Mouse (Mus musculus): ENCODE results near the gene 1700067K01Rik. TPM values are rescaled to one million over a fixed set of nuclear protein-coding genes. Genes with fewer than 3 reads are reported as not detected.

1700067K01Rik gene
- polyA plus RNA-seq, 1 experiment = not detected

GRCm38 (mm10) chr8:83996567-83997505 is 4.5 kb upstream of the 1700067K01Rik start:
- no peak for TF ChIP-seq CTCF (IDR thresholded peaks at IDR 0.05; ENCODE audit: insufficient read depth, low read depth, low read length)
- peak; percentile 55 for TF ChIP-seq POLR2A (IDR thresholded peaks at IDR 0.05; ENCODE audit: insufficient read depth, low read depth, low read length)
- under 1% methylated on average over 58 of the region's 103 CpGs for WGBS
- peaks cover 12% of the 10 kb centered on the region for H3K4me1 ChIP-seq (ENCODE audit: control insufficient read depth, insufficient read depth, low read length)
- peak overlapping the region; percentile 42 for H3K27ac ChIP-seq (ENCODE audit: insufficient read depth, low read depth, low read length)
- peak overlapping the region; percentile 77 for H3K4me3 ChIP-seq (ENCODE audit: insufficient read depth, low read depth, low read length)

DNA sequence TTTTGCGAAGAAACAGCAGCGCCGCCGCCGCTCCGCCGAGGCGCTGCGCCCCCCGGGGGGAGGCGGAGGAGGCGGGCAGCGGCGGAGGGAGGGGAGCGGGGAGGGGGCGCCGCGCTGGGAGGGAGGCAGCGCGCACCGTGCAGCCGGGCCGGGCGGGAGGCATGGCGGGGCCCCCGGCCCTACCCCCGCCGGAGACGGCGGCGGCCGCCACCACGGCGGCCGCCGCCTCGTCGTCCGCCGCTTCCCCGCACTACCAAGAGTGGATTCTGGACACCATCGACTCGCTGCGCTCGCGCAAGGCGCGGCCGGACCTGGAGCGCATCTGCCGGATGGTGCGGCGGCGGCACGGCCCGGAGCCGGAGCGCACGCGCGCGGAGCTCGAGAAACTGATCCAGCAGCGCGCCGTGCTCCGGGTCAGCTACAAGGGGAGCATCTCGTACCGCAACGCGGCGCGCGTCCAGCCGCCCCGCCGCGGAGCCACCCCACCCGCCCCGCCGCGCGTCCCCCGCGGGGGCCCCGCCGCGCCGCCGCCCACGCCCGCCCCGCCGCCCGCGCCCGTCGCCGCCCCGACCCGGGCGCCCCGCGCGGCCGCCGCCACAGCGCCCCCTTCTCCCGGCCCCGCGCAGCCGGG is 3.7 kb upstream of the 1700067K01Rik start, which contains the start of gene Samd1:
Gene Samd1, plus strand, starts transcription at position 162 of the 631 bp plus-strand sequence.
- TF ChIP-seq POLR2A (IDR thresholded peaks at IDR 0.05; ENCODE audit: insufficient read depth, low read depth, low read length) (no peak; the same call in 1 of the 2 replicates), CTCF (IDR thresholded peaks at IDR 0.05; ENCODE audit: insufficient read depth, low read depth, low read length) (no peak)
- Histone ChIP-seq H3K4me1 (ENCODE audit: control insufficient read depth, insufficient read depth, low read length) (peaks cover 12% of the 10 kb centered on the region), H3K4me3 (ENCODE audit: insufficient read depth, low read depth, low read length) (peak within 1 kb of the TSS; percentile 77), H3K27ac (ENCODE audit: insufficient read depth, low read depth, low read length) (peak within 1 kb of the TSS; percentile 65)
- 14% methylated on average over 103 of the region's 112 CpGs for WGBS

DNA sequence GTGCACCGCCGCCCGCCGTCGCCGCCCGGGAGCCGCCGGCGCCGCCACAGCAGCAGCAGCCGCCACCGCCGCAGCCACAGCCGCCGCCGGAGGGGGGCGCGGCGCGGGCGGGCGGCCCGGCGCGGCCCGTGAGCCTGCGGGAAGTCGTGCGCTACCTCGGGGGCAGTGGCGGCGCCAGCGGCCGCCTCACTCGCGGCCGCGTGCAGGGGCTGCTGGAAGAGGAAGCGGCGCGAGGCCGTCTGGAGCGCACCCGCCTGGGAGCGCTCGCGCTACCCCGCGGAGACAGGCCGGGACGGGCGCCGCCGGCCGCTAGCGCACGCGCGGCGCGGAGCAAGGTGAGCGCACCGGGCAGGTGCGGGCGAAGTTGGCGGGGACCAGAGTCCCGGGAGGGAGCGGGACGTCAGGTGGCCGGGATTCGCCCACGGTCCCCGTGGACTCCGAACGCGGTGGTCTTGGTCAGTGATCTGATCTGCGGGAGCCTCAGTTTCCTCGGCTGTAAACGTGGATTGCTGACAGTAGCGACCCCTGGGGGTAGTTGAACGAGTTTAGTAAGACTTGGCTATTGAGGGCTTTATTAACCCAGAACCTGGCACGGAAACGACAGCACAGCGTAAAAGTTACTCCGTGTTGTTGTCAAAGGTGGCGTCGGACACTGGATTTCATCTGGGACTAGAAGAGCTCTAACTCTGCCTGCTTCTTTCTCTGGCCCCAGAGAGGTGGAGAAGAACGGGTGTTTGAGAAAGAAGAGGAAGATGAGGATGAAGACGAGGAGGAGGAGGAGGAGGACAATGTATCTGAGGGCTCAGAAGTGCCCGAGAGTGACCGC is 2.9 kb upstream of the 1700067K01Rik start:
- WGBS = 18% methylated on average over 92 of the region's 92 CpGs
- Histone ChIP-seq H3K4me1 (ENCODE audit: control insufficient read depth, insufficient read depth, low read length) (peaks cover 20% of the 10 kb centered on the region), H3K4me3 (ENCODE audit: insufficient read depth, low read depth, low read length) (peak overlapping the region; percentile 69), H3K27ac (ENCODE audit: insufficient read depth, low read depth, low read length) (no peak overlapping the region)
- TF ChIP-seq POLR2A (IDR thresholded peaks at IDR 0.05; ENCODE audit: insufficient read depth, low read depth, low read length) (no peak), CTCF (IDR thresholded peaks at IDR 0.05; ENCODE audit: insufficient read depth, low read depth, low read length) (peak; percentile 54)

GRCm38 (mm10) chr8:83999057-83999705 is 2.1 kb upstream of the 1700067K01Rik start:
- TF ChIP-seq POLR2A (IDR thresholded peaks at IDR 0.05; ENCODE audit: insufficient read depth, low read depth, low read length) (no peak), CTCF (IDR thresholded peaks at IDR 0.05; ENCODE audit: insufficient read depth, low read depth, low read length) (no peak)
- WGBS = 72% methylated on average over 16 of the region's 16 CpGs
- Histone ChIP-seq H3K4me3 (ENCODE audit: insufficient read depth, low read depth, low read length) (no peak overlapping the region; the same call in 1 of the 2 replicates), H3K4me1 (ENCODE audit: control insufficient read depth, insufficient read depth, low read length) (peaks cover 20% of the 10 kb centered on the region), H3K27ac (ENCODE audit: insufficient read depth, low read depth, low read length) (no peak overlapping the region)

- Histone ChIP-seq H3K4me3 (ENCODE audit: insufficient read depth, low read depth, low read length) (no peak overlapping the region), H3K27ac (ENCODE audit: insufficient read depth, low read depth, low read length) (no peak overlapping the region), H3K4me1 (ENCODE audit: control insufficient read depth, insufficient read depth, low read length) (peaks cover 24% of the 10 kb centered on the region)
- TF ChIP-seq CTCF (IDR thresholded peaks at IDR 0.05; ENCODE audit: insufficient read depth, low read depth, low read length) (no peak), POLR2A (IDR thresholded peaks at IDR 0.05; ENCODE audit: insufficient read depth, low read depth, low read length) (no peak)
- 93% methylated on average over 2 of the region's 2 CpGs for WGBS
Observed at GRCm38 (mm10) chr8:83999825-84000224, 1.5 kb upstream of the 1700067K01Rik start.

DNA sequence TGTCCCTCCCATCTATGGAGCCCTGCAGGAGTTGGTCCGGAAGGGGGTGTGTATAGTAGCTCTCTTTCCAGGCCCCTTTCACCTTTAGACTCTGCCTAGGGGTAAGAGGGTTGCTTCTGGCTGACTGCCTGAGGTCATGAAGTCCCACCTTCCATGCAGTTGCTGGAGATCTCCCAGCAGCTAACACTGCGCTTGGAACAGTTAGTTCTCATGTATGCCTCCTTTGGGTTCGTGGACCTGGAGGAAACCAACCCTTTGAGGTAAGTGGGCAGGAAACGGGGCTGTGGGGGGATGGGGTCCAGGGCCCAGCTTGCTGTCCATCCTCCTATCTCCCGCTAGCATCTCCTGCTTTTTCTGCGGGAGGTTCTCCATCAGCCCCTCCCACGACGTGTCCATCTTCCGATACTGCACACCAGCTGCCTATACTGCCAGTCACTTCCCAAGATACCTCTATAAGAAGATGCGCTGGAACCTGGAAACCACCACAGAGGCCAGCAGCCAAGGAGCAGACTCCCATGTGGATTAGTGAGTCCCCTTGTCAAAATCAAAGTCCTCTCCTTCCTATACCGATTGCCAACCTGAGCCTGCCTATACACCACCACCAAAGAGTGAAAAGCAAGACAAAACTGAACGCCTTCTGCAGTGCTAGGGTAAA is 1.8 kb downstream of the 1700067K01Rik start:
- TF ChIP-seq POLR2A (IDR thresholded peaks at IDR 0.05; ENCODE audit: insufficient read depth, low read depth, low read length) (no peak), CTCF (IDR thresholded peaks at IDR 0.05; ENCODE audit: insufficient read depth, low read depth, low read length) (no peak)
- H3K27ac ChIP-seq (ENCODE audit: insufficient read depth, low read depth, low read length) = no peak overlapping the region
- H3K4me1 ChIP-seq (ENCODE audit: control insufficient read depth, insufficient read depth, low read length) = peaks cover 27% of the 10 kb centered on the region
- no peak overlapping the region for H3K4me3 ChIP-seq (ENCODE audit: insufficient read depth, low read depth, low read length)
- 70% methylated on average over 12 of the region's 12 CpGs for WGBS

GRCm38 (mm10) chr8:84003612-84004246 is 2.4 kb downstream of the 1700067K01Rik start:
- TF ChIP-seq CTCF (IDR thresholded peaks at IDR 0.05; ENCODE audit: insufficient read depth, low read depth, low read length) = no peak
- TF ChIP-seq POLR2A (IDR thresholded peaks at IDR 0.05; ENCODE audit: insufficient read depth, low read depth, low read length) = no peak
- Histone ChIP-seq H3K27ac (ENCODE audit: insufficient read depth, low read depth, low read length) (no peak overlapping the region), H3K4me3 (ENCODE audit: insufficient read depth, low read depth, low read length) (no peak overlapping the region), H3K4me1 (ENCODE audit: control insufficient read depth, insufficient read depth, low read length) (peaks cover 23% of the 10 kb centered on the region)
- 55% methylated on average over 6 of the region's 6 CpGs for WGBS

Measured in olfactory bulb, adult 2 months (tissue).